Mouse (Mus musculus): Measurements from ENCODE around the gene Sec14l3. TPM values are rescaled to one million over a fixed set of nuclear protein-coding genes. Genes with fewer than 3 reads are reported as not detected.
A peak's percentile ranks its signal among the peaks of the same experiment; 100 is the strongest.

Gene Sec14l3
- polyA plus RNA-seq, 1 experiment from 2014 or later, result not detected

DNA sequence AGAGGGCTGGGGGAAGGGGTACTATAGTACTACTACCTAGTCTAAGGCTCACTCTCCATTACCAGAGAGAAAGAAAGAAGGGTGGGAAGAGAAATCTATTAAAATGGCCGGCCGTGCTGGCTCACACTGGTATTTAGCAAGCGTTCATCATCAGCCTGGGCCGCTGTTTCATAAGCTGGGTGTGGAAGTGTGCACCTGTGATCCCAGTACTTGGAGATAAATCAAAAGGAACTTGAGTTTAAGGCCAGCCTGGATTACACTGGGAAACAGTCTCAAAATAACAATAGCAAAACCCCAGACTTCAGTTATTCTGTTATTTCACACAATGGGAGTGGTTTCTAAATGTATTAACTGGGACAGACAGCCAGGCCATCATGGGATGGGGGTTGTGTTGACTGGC, 2.1 kb upstream of the Sec14l3 start:
- Histone ChIP-seq H3K9me3 (no peaks in the 10 kb centered on the region), H3K27ac (replicated peaks) (no peak overlapping the region), H3K27me3 (replicated peaks) (peaks cover 23% of the 10 kb centered on the region), H3K9ac (no peak overlapping the region), H3K4me2 (no peak overlapping the region), H3K36me3 (no peaks in the 10 kb centered on the region), H3K4me1 (no peaks in the 10 kb centered on the region), H3K4me3 (no peak overlapping the region)
- WGBS, result 80% methylated on average over 4 of the region's 4 CpGs
- no peak for ATAC-seq (ENCODE audit: extremely low read depth, insufficient number of reproducible peaks, low FRiP score, low TSS enrichment)

- peaks cover 23% of the 10 kb centered on the region for H3K27me3 ChIP-seq (replicated peaks)
- no peaks in the 10 kb centered on the region for H3K4me1 ChIP-seq
- H3K4me2 ChIP-seq, result no peak overlapping the region
- no peak overlapping the region for H3K27ac ChIP-seq (replicated peaks)
- H3K4me3 ChIP-seq, result no peak overlapping the region
- H3K36me3 ChIP-seq, result no peaks in the 10 kb centered on the region
- no peak overlapping the region for H3K9ac ChIP-seq
- no peak for ATAC-seq (ENCODE audit: extremely low read depth, insufficient number of reproducible peaks, low FRiP score, low TSS enrichment)
- H3K9me3 ChIP-seq, result no peaks in the 10 kb centered on the region
- 29% methylated on average over 6 of the region's 6 CpGs for WGBS
These were observed 1.7 kb upstream of the Sec14l3 start for GRCm38 (mm10) chr11:4062981-4063380.

DNA sequence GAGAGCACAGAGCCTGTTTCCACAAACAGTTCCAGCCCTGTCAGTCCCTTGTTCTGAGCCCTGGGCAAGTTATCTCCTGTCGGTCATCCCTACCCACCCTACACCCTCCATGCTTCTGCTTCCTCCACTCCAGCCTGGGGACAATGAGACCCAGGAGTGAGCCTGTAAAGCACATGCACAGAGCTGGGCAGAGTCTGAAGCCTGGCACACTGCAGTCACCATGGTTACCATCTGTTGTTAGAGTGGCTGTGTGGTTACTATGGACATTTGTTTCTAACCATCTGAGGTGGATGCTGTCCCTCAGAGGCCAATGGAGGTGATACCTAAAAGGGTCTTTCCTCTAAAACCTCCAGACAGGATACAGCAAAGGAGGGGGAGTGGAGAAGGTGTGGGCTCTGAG, 5.0 kb downstream of the Sec14l3 start:
- H3K27me3 ChIP-seq (replicated peaks), result peaks cover 5% of the 10 kb centered on the region
- no peaks in the 10 kb centered on the region for H3K9me3 ChIP-seq
- WGBS, result 70% methylated on average over 1 of the region's 1 CpGs
- H3K4me1 ChIP-seq, result no peaks in the 10 kb centered on the region
- no peak overlapping the region for H3K4me3 ChIP-seq
- no peak overlapping the region for H3K4me2 ChIP-seq
- no peak for ATAC-seq (ENCODE audit: extremely low read depth, insufficient number of reproducible peaks, low FRiP score, low TSS enrichment)
- H3K36me3 ChIP-seq, result no peaks in the 10 kb centered on the region
- H3K27ac ChIP-seq (replicated peaks), result no peak overlapping the region
- no peak overlapping the region for H3K9ac ChIP-seq

DNA sequence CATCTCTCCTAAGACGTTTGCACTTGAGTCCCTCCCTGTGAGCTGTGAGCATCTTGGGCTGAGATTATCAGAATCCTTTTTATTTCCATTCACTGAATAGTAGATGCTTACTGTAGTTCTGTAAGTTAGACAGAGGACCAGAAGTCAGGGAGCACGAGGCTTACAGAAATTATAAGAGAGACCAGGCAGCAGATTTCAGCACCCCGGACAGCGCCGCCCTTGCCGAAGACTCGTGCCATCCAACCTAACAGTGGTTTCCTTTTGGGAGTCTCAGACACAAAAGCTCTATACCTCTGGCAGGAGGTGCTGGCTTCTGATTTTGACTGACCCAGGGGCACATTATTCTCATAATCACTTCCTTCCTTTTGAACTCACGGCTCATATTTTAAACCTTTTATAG, 12.0 kb downstream of the Sec14l3 start:
- H3K4me1 ChIP-seq, result no peaks in the 10 kb centered on the region
- WGBS, result 11% methylated on average over 8 of the region's 8 CpGs
- ATAC-seq (ENCODE audit: extremely low read depth, insufficient number of reproducible peaks, low FRiP score, low TSS enrichment), result no peak

DNA sequence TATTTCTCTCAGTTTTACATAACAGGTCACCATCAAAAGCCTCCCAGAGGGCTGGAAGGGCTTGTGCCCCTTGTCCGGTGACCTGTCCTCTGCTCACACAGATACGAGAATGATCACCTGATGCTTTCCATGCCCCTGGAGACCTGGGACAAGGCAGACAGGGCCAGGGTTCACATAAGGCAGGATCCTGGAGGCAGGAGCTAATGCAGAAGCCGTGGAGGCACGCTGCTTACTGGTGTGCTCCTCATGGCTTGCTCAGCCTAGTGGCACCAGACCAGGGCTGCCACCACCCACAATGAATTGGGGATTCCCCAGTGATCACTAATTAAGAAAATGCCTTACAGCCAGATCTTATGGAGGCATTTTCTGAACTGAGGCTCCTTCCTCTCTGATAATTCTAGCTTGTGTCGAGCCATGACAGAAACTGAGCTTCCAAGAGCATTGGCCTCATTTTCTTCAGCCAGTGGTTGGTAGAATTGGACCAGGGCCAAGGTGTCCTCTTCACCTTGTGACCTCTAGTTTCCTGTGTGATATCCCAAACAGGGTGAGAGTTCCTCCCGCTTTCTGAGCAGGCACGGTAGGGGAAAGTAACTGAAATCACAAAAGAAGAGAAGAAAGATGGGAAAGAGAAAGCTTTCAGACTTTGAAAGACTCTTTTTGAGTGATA, 13.8 kb downstream of the Sec14l3 start:
- 68% methylated on average over 7 of the region's 7 CpGs for WGBS
- Histone ChIP-seq H3K27ac (replicated peaks) (no peak overlapping the region), H3K4me1 (no peaks in the 10 kb centered on the region), H3K4me2 (no peak overlapping the region), H3K9me3 (no peaks in the 10 kb centered on the region), H3K36me3 (no peaks in the 10 kb centered on the region), H3K9ac (no peak overlapping the region), H3K27me3 (replicated peaks) (0 out of 2 replicates have a peak, but pooled peaks cover 7% of the 10 kb centered on the region), H3K4me3 (no peak overlapping the region)
- no peak for ATAC-seq (ENCODE audit: extremely low read depth, insufficient number of reproducible peaks, low FRiP score, low TSS enrichment)

More for the DNA sequence above, 12.0 kb downstream of the Sec14l3 start:
- H3K9ac ChIP-seq, result no peak overlapping the region
- H3K27me3 ChIP-seq (replicated peaks), result 0 out of 2 replicates have a peak, but pooled peaks cover 7% of the 10 kb centered on the region
- no peak overlapping the region for H3K27ac ChIP-seq (replicated peaks)
- H3K9me3 ChIP-seq, result no peaks in the 10 kb centered on the region
- H3K4me3 ChIP-seq, result no peak overlapping the region
- H3K36me3 ChIP-seq, result no peaks in the 10 kb centered on the region
- no peak overlapping the region for H3K4me2 ChIP-seq

- 11% methylated on average over 4 of the region's 4 CpGs for WGBS
These were observed 15.6 kb downstream of the Sec14l3 start for GRCm38 (mm10) chr11:4080219-4080618.

GRCm38 (mm10) chr11:4083316-4084078, 18.9 kb downstream of the Sec14l3 start:
- Histone ChIP-seq H3K27me3 (replicated peaks) (0 out of 2 replicates have a peak, but pooled peaks cover 7% of the 10 kb centered on the region), H3K27ac (replicated peaks) (no peak overlapping the region), H3K4me3 (no peak overlapping the region), H3K36me3 (no peaks in the 10 kb centered on the region), H3K4me2 (no peak overlapping the region), H3K4me1 (no peaks in the 10 kb centered on the region), H3K9me3 (no peaks in the 10 kb centered on the region), H3K9ac (no peak overlapping the region)
- WGBS, result 37% methylated on average over 5 of the region's 5 CpGs
- ATAC-seq (ENCODE audit: extremely low read depth, insufficient number of reproducible peaks, low FRiP score, low TSS enrichment), result no peak

More at GRCm38 (mm10) chr11:4080219-4080618, 15.6 kb downstream of the Sec14l3 start:
- no peak overlapping the region for H3K9ac ChIP-seq
- H3K4me1 ChIP-seq, result no peaks in the 10 kb centered on the region
- H3K4me2 ChIP-seq, result no peak overlapping the region
- H3K27ac ChIP-seq (replicated peaks), result no peak overlapping the region
- 0 out of 2 replicates have a peak, but pooled peaks cover 7% of the 10 kb centered on the region for H3K27me3 ChIP-seq (replicated peaks)
- no peak for ATAC-seq (ENCODE audit: extremely low read depth, insufficient number of reproducible peaks, low FRiP score, low TSS enrichment)
- H3K4me3 ChIP-seq, result no peak overlapping the region
- H3K9me3 ChIP-seq, result no peaks in the 10 kb centered on the region
- H3K36me3 ChIP-seq, result no peaks in the 10 kb centered on the region

- no peak overlapping the region for H3K4me3 ChIP-seq
- H3K4me1 ChIP-seq, result no peaks in the 10 kb centered on the region
- no peak overlapping the region for H3K9ac ChIP-seq
- no peak overlapping the region for H3K27ac ChIP-seq (replicated peaks)
- H3K9me3 ChIP-seq, result peaks cover 7% of the 10 kb centered on the region; the same call in 1 of the 2 replicates
- no peak overlapping the region for H3K4me2 ChIP-seq
- peaks cover 12% of the 10 kb centered on the region for H3K36me3 ChIP-seq
- H3K27me3 ChIP-seq (replicated peaks), result no peaks in the 10 kb centered on the region
- 44% methylated on average over 1 of the region's 1 CpGs for WGBS
- ATAC-seq (ENCODE audit: extremely low read depth, insufficient number of reproducible peaks, low FRiP score, low TSS enrichment), result no peak
These were observed 21.6 kb downstream of the Sec14l3 start for GRCm38 (mm10) chr11:4086246-4086645.

DNA sequence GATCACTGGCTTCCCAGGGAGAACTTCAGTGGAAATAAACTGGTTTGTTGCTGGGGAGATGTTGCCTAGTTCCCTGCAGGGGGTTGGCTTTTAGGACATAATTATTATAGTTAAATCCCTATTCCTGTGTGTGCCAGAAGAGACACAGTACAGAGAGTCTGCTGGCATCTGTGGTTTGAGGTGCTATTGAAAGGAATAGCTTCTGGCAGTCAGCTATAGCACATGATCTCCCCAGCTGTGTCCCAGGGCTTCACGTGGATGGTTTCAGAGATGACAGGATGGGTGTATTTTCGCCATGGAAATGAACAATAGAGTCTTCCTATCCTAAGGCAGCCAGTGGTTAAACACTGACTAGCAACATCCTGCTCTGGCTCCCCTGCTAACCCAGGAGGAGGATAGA, 22.6 kb downstream of the Sec14l3 start:
- Histone ChIP-seq H3K4me3 (no peak overlapping the region), H3K9me3 (peaks cover 10% of the 10 kb centered on the region; the same call in 1 of the 2 replicates), H3K4me1 (no peaks in the 10 kb centered on the region), H3K4me2 (no peak overlapping the region), H3K9ac (no peak overlapping the region), H3K27ac (replicated peaks) (no peak overlapping the region), H3K36me3 (peaks cover 23% of the 10 kb centered on the region), H3K27me3 (replicated peaks) (no peaks in the 10 kb centered on the region)
- no peak for ATAC-seq (ENCODE audit: extremely low read depth, insufficient number of reproducible peaks, low FRiP score, low TSS enrichment)
- 45% methylated on average over 2 of the region's 2 CpGs for WGBS

DNA sequence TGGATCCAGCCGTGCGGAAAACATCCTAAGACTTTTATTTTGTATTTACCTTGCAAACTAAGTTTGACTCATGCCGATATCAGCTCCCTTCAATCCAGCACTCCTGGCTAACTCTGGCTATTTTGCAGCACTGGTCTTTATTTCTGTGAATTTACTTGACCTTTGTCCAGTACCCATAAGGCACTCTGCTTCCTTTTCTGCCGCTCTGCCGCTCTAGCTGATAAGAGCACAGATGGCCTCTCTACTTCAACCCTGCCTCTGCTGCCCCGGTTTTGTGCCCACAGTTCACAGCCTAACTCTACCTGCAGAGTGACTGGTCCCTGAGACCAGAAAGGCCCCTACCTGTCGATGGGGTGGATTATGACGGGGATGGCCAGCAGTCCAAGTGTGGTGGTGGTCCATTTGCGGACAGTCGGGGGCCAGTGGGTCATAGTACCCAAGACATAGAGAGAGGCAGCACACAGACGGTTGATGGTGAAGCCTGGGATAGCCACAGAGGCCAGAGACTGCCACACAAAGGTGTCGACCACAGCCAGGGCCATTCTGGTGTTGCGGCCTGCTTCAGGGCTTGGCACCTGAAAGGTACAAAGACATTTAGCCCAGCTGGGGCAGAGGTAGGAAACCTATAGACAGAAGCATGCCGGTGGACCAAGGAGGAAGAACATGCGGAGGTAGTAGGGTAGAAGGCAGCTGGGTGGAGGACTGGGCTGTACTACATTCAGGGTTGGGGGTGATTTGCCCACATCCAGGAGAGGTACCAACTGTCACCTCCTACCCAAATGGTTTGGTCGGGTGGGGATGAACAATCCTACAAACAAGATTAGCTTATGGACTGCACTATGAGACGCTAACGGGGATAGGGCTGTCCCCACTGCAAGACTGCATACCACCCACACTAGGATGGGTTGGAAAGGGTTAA, 29.1 kb downstream of the Sec14l3 start:
- H3K36me3 ChIP-seq, result peaks cover 35% of the 10 kb centered on the region

More for the DNA sequence above, 29.1 kb downstream of the Sec14l3 start:
- Histone ChIP-seq H3K9me3 (peaks cover 10% of the 10 kb centered on the region; the same call in 1 of the 2 replicates), H3K27me3 (replicated peaks) (no peaks in the 10 kb centered on the region), H3K9ac (peak overlapping the region; percentile 85), H3K4me3 (peak overlapping the region; percentile 68), H3K27ac (replicated peaks) (no peak overlapping the region), H3K4me2 (peak overlapping the region; percentile 96), H3K4me1 (peaks cover 31% of the 10 kb centered on the region)
- 75% methylated on average over 18 of the region's 18 CpGs for WGBS
- no peak for ATAC-seq (ENCODE audit: extremely low read depth, insufficient number of reproducible peaks, low FRiP score, low TSS enrichment)
